18 mouse cellular contexts compared by ENCODE assay signal in genomic region chr4:41670836-41671235, GRCm38 (mm10). TPM values are rescaled to one million over a fixed set of nuclear protein-coding genes. Genes with fewer than 3 reads are reported as not detected.
DNase-seq lines count a peak whose midpoint lies in the region; ATAC-seq lines count a peak whose summit lies in the region.
"Had no signal": no experiment of that assay in that cellular context is flagged by ENCODE, and none has a peak within 500 bp of the region (broad histone marks: within the 10 kb centered on the region; RNA-seq: fewer than 3 reads in every experiment).

No protein-coding gene starts in this region.

- H3K36me3 ChIP-seq in forebrain, embryonic 12.5 days (replicated peaks) = peaks cover 37% of the 10 kb centered on the region
- H3K36me3 ChIP-seq in forebrain, embryonic 15.5 days = peaks cover 9% of the 10 kb centered on the region; the same call in 1 of the 2 replicates
- no peaks in the 10 kb centered on the region for H3K36me3 ChIP-seq in heart, embryonic 15.5 days
- no peaks in the 10 kb centered on the region for H3K36me3 ChIP-seq in heart, embryonic 11.5 days (ENCODE audit: control insufficient read depth, insufficient read depth, low read length)
- H3K36me3 ChIP-seq in midbrain, embryonic 12.5 days = peaks cover 60% of the 10 kb centered on the region
- H3K36me3 ChIP-seq in midbrain, embryonic 14.5 days (ENCODE audit: control insufficient read depth, insufficient read depth, low read length) = peaks cover 32% of the 10 kb centered on the region
- H3K36me3 ChIP-seq: hindbrain, embryonic 15.5 days had no signal

- intact Hi-C loops in left cerebral cortex, postnatal 10 days (cut with DNase I) = no loop called here

- 0 out of 2 replicates have a peak, but pooled peaks cover 5% of the 10 kb centered on the region for H3K27me3 ChIP-seq in forebrain, embryonic 12.5 days
- H3K27me3 ChIP-seq in forebrain, embryonic 15.5 days = no peaks in the 10 kb centered on the region
- H3K27me3 ChIP-seq in heart, embryonic 15.5 days = peaks cover 27% of the 10 kb centered on the region
- peaks cover 22% of the 10 kb centered on the region for H3K27me3 ChIP-seq in heart, embryonic 11.5 days (ENCODE audit: control insufficient read depth, insufficient read depth, low read length)
- H3K27me3 ChIP-seq in midbrain, embryonic 12.5 days = peaks cover 4% of the 10 kb centered on the region; the same call in 1 of the 2 replicates
- no peaks in the 10 kb centered on the region for H3K27me3 ChIP-seq in midbrain, embryonic 14.5 days (ENCODE audit: control insufficient read depth, insufficient read depth, low read length)
- H3K27me3 ChIP-seq: hindbrain, embryonic 15.5 days; Patski had no signal

- H3K4me1 ChIP-seq in forebrain, embryonic 12.5 days = peaks cover 61% of the 10 kb centered on the region
- H3K4me1 ChIP-seq in forebrain, embryonic 15.5 days = peaks cover 37% of the 10 kb centered on the region
- peaks cover 18% of the 10 kb centered on the region for H3K4me1 ChIP-seq in heart, embryonic 15.5 days (replicated peaks)
- peaks cover 17% of the 10 kb centered on the region for H3K4me1 ChIP-seq in heart, embryonic 11.5 days (ENCODE audit: control insufficient read depth, insufficient read depth, low read length)
- H3K4me1 ChIP-seq in midbrain, embryonic 12.5 days = peaks cover 62% of the 10 kb centered on the region
- H3K4me1 ChIP-seq in midbrain, embryonic 14.5 days (ENCODE audit: control insufficient read depth, insufficient read depth, low read length) = peaks cover 28% of the 10 kb centered on the region

- peak overlapping the region; percentile 94 for H3K27ac ChIP-seq in forebrain, embryonic 12.5 days
- H3K27ac ChIP-seq in forebrain, embryonic 15.5 days (replicated peaks) = no peak overlapping the region
- H3K27ac ChIP-seq in heart, embryonic 15.5 days = no peak overlapping the region
- H3K27ac ChIP-seq in heart, embryonic 11.5 days (ENCODE audit: low read depth, low read length) = no peak overlapping the region
- no peak overlapping the region for H3K27ac ChIP-seq in midbrain, embryonic 12.5 days (replicated peaks)
- no peak overlapping the region for H3K27ac ChIP-seq in midbrain, embryonic 14.5 days (replicated peaks; ENCODE audit: low read depth, low read length)
- H3K27ac ChIP-seq: hindbrain, embryonic 15.5 days had no signal

- no peak for DNase-seq in midbrain, embryonic 14.5 days
- no peak for DNase-seq in left cerebral cortex, postnatal 10 days (ENCODE audit: extremely low spot score in 1 of 2, low spot score in 2 of 2)
- DNase-seq: adrenal gland, postnatal 14 days; cerebellum, adult 11-12 months; cerebellum, adult 9-10 months; cerebellum, postnatal 25 days; gastrocnemius, postnatal 14 days; heart, postnatal 14 days; kidney, adult 11 months had no signal

- no peak overlapping the region for H3K4me3 ChIP-seq in forebrain, embryonic 12.5 days (replicated peaks)
- H3K4me3 ChIP-seq in forebrain, embryonic 15.5 days = no peak overlapping the region
- no peak overlapping the region for H3K4me3 ChIP-seq in heart, embryonic 15.5 days
- H3K4me3 ChIP-seq in heart, embryonic 11.5 days (ENCODE audit: low read depth, low read length) = no peak overlapping the region
- H3K4me3 ChIP-seq in midbrain, embryonic 12.5 days = no peak overlapping the region
- H3K4me3 ChIP-seq in midbrain, embryonic 14.5 days (replicated peaks; ENCODE audit: low read depth, low read length) = no peak overlapping the region
- H3K4me3 ChIP-seq: hindbrain, embryonic 15.5 days had no signal

- no peaks in the 10 kb centered on the region for H3K9me3 ChIP-seq in forebrain, embryonic 12.5 days
- H3K9me3 ChIP-seq in forebrain, embryonic 15.5 days = no peaks in the 10 kb centered on the region
- H3K9me3 ChIP-seq in heart, embryonic 15.5 days (replicated peaks) = no peaks in the 10 kb centered on the region
- no peaks in the 10 kb centered on the region for H3K9me3 ChIP-seq in heart, embryonic 11.5 days (replicated peaks; ENCODE audit: control insufficient read depth, low read length)
- no peaks in the 10 kb centered on the region for H3K9me3 ChIP-seq in midbrain, embryonic 12.5 days
- H3K9me3 ChIP-seq in midbrain, embryonic 14.5 days (ENCODE audit: control insufficient read depth, low read length) = no peaks in the 10 kb centered on the region
- H3K9me3 ChIP-seq: hindbrain, embryonic 15.5 days had no signal

- 76% methylated on average over 18 of the region's 18 CpGs for WGBS in forebrain, embryonic 12.5 days
- 79% methylated on average over 18 of the region's 18 CpGs for WGBS in forebrain, embryonic 15.5 days
- WGBS in heart, embryonic 15.5 days = 87% methylated on average over 18 of the region's 18 CpGs
- WGBS in heart, embryonic 11.5 days (ENCODE audit: insufficient replicate concordance) = 76% methylated on average over 18 of the region's 18 CpGs
- WGBS in midbrain, embryonic 12.5 days = 83% methylated on average over 18 of the region's 18 CpGs
- 81% methylated on average over 18 of the region's 18 CpGs for WGBS in midbrain, embryonic 14.5 days

- no peak for ATAC-seq in forebrain, embryonic 12.5 days (ENCODE audit: low FRiP score)
- no peak for ATAC-seq in forebrain, embryonic 15.5 days (replicated peaks)
- no peak for ATAC-seq in heart, embryonic 15.5 days (replicated peaks; ENCODE audit: insufficient number of reproducible peaks, insufficient read depth, low FRiP score, low read depth)
- no peak for ATAC-seq in heart, embryonic 11.5 days (replicated peaks; ENCODE audit: insufficient number of reproducible peaks, low FRiP score, low TSS enrichment)
- ATAC-seq in midbrain, embryonic 12.5 days (ENCODE audit: low FRiP score, low read depth) = no peak
- no peak for ATAC-seq in midbrain, embryonic 14.5 days (ENCODE audit: low FRiP score, low TSS enrichment)
- ATAC-seq: activated CD4-positive, CD25-positive, alpha-beta regulatory T cell, adult 4 months; Patski had no signal

- H3K9ac ChIP-seq in forebrain, embryonic 12.5 days = no peak overlapping the region
- H3K9ac ChIP-seq in forebrain, embryonic 15.5 days (replicated peaks) = no peak overlapping the region
- H3K9ac ChIP-seq in heart, embryonic 15.5 days = 0 out of 2 replicates have a peak overlapping the region, but pooled peaks have one; percentile 21
- no peak overlapping the region for H3K9ac ChIP-seq in heart, embryonic 11.5 days (ENCODE audit: low read depth, low read length)
- H3K9ac ChIP-seq in midbrain, embryonic 12.5 days (replicated peaks) = 0 out of 2 replicates have a peak overlapping the region, but pooled peaks have one; percentile 24
- no peak overlapping the region for H3K9ac ChIP-seq in midbrain, embryonic 14.5 days (replicated peaks; ENCODE audit: low read length)
- H3K9ac ChIP-seq: hindbrain, embryonic 15.5 days had no signal

- H3K4me2 ChIP-seq in forebrain, embryonic 12.5 days = no peak overlapping the region
- H3K4me2 ChIP-seq in forebrain, embryonic 15.5 days (replicated peaks) = no peak overlapping the region
- H3K4me2 ChIP-seq in heart, embryonic 15.5 days = no peak overlapping the region
- H3K4me2 ChIP-seq in heart, embryonic 11.5 days = no peak overlapping the region
- H3K4me2 ChIP-seq in midbrain, embryonic 12.5 days (replicated peaks) = no peak overlapping the region
- no peak overlapping the region for H3K4me2 ChIP-seq in midbrain, embryonic 14.5 days (ENCODE audit: low read length)

RNA-seq across cellular contexts. Expression of gene Cntfr, which starts 26.1 kb away (rescaled TPM):
- polyA plus RNA-seq in forebrain, embryonic 12.5 days (2016; fragmentation: Nextera tagmentation; extraction: Ambion mirVana) = 21.9 and 28.3 TPM in 2 replicates
- 15.8 and 16.6 TPM in 2 replicates for polyA plus RNA-seq in forebrain, embryonic 15.5 days (2015; fragmentation: Nextera tagmentation; extraction: Ambion mirVana)
- 2.0 and 3.9 TPM in 2 replicates for polyA plus RNA-seq in heart, embryonic 15.5 days (2015; fragmentation: Nextera tagmentation; extraction: Ambion mirVana)
- 4.1 and 4.3 TPM in 2 replicates for polyA plus RNA-seq in heart, embryonic 11.5 days (2014; fragmentation: Nextera tagmentation; extraction: Ambion mirVana)
- polyA plus RNA-seq in midbrain, embryonic 12.5 days (2016; fragmentation: Nextera tagmentation; extraction: Ambion mirVana) = 35.0 and 43.5 TPM in 2 replicates
- polyA plus RNA-seq in midbrain, embryonic 14.5 days (2014; fragmentation: Nextera tagmentation; extraction: Ambion mirVana) = 23.9 and 46.8 TPM in 2 replicates
- total RNA-seq in left cerebral cortex, postnatal 10 days (2021) = 10 to 100 TPM; 57.4 to 75.1 TPM
- total RNA-seq: hematopoietic stem cell, adult 5-6 weeks had no signal
- polyA plus RNA-seq: activated CD4-positive, CD25-positive, alpha-beta regulatory T cell, adult 4 months had no signal

RNA-seq across cellular contexts. Expression of gene Il11ra1, which starts 29.0 kb away (rescaled TPM):
- 56.6 and 62.1 TPM in 2 replicates for polyA plus RNA-seq in forebrain, embryonic 12.5 days (2016; fragmentation: Nextera tagmentation; extraction: Ambion mirVana)
- 23.8 and 26.4 TPM in 2 replicates for polyA plus RNA-seq in forebrain, embryonic 15.5 days (2015; fragmentation: Nextera tagmentation; extraction: Ambion mirVana)
- 130 and 164 TPM in 2 replicates for polyA plus RNA-seq in heart, embryonic 15.5 days (2015; fragmentation: Nextera tagmentation; extraction: Ambion mirVana)
- 128 and 137 TPM in 2 replicates for polyA plus RNA-seq in heart, embryonic 11.5 days (2014; fragmentation: Nextera tagmentation; extraction: Ambion mirVana)
- polyA plus RNA-seq in midbrain, embryonic 12.5 days (2016; fragmentation: Nextera tagmentation; extraction: Ambion mirVana) = 63.1 and 76.5 TPM in 2 replicates
- polyA plus RNA-seq in midbrain, embryonic 14.5 days (2014; fragmentation: Nextera tagmentation; extraction: Ambion mirVana) = 28.1 and 32.1 TPM in 2 replicates
- total RNA-seq in left cerebral cortex, postnatal 10 days (2021) = 10 to 100 TPM; 19.1 to 24.3 TPM

RNA-seq across cellular contexts. Expression of gene Enho, which starts 30.7 kb away (rescaled TPM):
- 43.2 and 44.7 TPM in 2 replicates for polyA plus RNA-seq in forebrain, embryonic 12.5 days (2016; fragmentation: Nextera tagmentation; extraction: Ambion mirVana)
- 58.3 and 66.4 TPM in 2 replicates for polyA plus RNA-seq in forebrain, embryonic 15.5 days (2015; fragmentation: Nextera tagmentation; extraction: Ambion mirVana)
- polyA plus RNA-seq in heart, embryonic 15.5 days (2015; fragmentation: Nextera tagmentation; extraction: Ambion mirVana) = 3.3 and 5.8 TPM in 2 replicates
- 4.1 and 4.7 TPM in 2 replicates for polyA plus RNA-seq in heart, embryonic 11.5 days (2014; fragmentation: Nextera tagmentation; extraction: Ambion mirVana)
- 59.3 and 65.4 TPM in 2 replicates for polyA plus RNA-seq in midbrain, embryonic 12.5 days (2016; fragmentation: Nextera tagmentation; extraction: Ambion mirVana)
- 121 and 154 TPM in 2 replicates for polyA plus RNA-seq in midbrain, embryonic 14.5 days (2014; fragmentation: Nextera tagmentation; extraction: Ambion mirVana)
- 10 to 100 TPM; 61.8 to 62.2 TPM for total RNA-seq in left cerebral cortex, postnatal 10 days (2021)
- polyA plus RNA-seq: activated CD4-positive, CD25-positive, alpha-beta regulatory T cell, adult 4 months had no signal

RNA-seq across cellular contexts. Expression of gene Rpp25l, which starts 42.5 kb away (rescaled TPM):
- 77.0 and 79.1 TPM in 2 replicates for polyA plus RNA-seq in forebrain, embryonic 12.5 days (2016; fragmentation: Nextera tagmentation; extraction: Ambion mirVana)
- polyA plus RNA-seq in forebrain, embryonic 15.5 days (2015; fragmentation: Nextera tagmentation; extraction: Ambion mirVana) = 58.0 and 70.0 TPM in 2 replicates
- polyA plus RNA-seq in heart, embryonic 15.5 days (2015; fragmentation: Nextera tagmentation; extraction: Ambion mirVana) = 42.7 and 47.4 TPM in 2 replicates
- polyA plus RNA-seq in heart, embryonic 11.5 days (2014; fragmentation: Nextera tagmentation; extraction: Ambion mirVana) = 50.2 and 51.6 TPM in 2 replicates
- polyA plus RNA-seq in midbrain, embryonic 12.5 days (2016; fragmentation: Nextera tagmentation; extraction: Ambion mirVana) = 68.7 and 69.3 TPM in 2 replicates
- polyA plus RNA-seq in midbrain, embryonic 14.5 days (2014; fragmentation: Nextera tagmentation; extraction: Ambion mirVana) = 62.2 and 64.1 TPM in 2 replicates
- 10 to 100 TPM; 28.4 to 30.3 TPM for total RNA-seq in left cerebral cortex, postnatal 10 days (2021)

RNA-seq across cellular contexts. Expression of gene Dctn3, which starts 52.1 kb away (rescaled TPM):
- 159 and 179 TPM in 2 replicates for polyA plus RNA-seq in forebrain, embryonic 12.5 days (2016; fragmentation: Nextera tagmentation; extraction: Ambion mirVana)
- polyA plus RNA-seq in forebrain, embryonic 15.5 days (2015; fragmentation: Nextera tagmentation; extraction: Ambion mirVana) = 304 and 307 TPM in 2 replicates
- 122 and 125 TPM in 2 replicates for polyA plus RNA-seq in heart, embryonic 15.5 days (2015; fragmentation: Nextera tagmentation; extraction: Ambion mirVana)
- 120 and 126 TPM in 2 replicates for polyA plus RNA-seq in heart, embryonic 11.5 days (2014; fragmentation: Nextera tagmentation; extraction: Ambion mirVana)
- polyA plus RNA-seq in midbrain, embryonic 12.5 days (2016; fragmentation: Nextera tagmentation; extraction: Ambion mirVana) = 184 and 185 TPM in 2 replicates
- 249 and 299 TPM in 2 replicates for polyA plus RNA-seq in midbrain, embryonic 14.5 days (2014; fragmentation: Nextera tagmentation; extraction: Ambion mirVana)
- 100 to 1,000 TPM; 181 to 196 TPM for total RNA-seq in left cerebral cortex, postnatal 10 days (2021)

Comparison
In these comparisons a context has a peak if more than half of its experiments do, and no peak if none do; other contexts are left out.
1. H3K9ac ChIP-seq: peak in heart, embryonic 15.5 days (single experiment) and midbrain, embryonic 12.5 days (single experiment); none in forebrain, embryonic 12.5 days (single experiment), forebrain, embryonic 15.5 days (single experiment), heart, embryonic 11.5 days (single experiment) and midbrain, embryonic 14.5 days (single experiment).